Mouse (Mus musculus): ENCODE measurements around the gene Cep170.

Gene Cep170

DNA sequence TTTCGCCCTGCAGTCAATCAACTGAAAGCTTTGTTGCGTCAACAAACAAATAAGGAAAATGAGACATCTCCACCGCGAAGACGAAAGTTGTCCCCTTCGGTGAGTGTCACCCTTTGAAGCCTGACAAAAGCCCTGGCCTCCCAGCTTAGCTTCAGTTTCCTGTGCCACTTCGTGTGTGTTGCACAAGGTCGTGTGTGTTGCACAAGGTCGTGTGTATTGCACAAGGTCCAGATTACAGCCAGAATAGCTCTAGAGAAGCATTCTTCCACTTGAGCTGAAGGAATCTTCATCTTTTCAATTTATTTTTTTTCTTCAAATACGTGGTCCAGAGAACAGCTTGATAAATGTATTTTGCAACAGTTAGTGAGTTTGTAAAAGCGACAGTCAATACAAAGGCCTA, 12.3 kb upstream of the Cep170 start:
- no peak for DNase-seq (ENCODE audit: extremely low spot score, low read depth, low spot score)

- no peak for DNase-seq (ENCODE audit: extremely low spot score, low read depth, low spot score)
These were observed 11.2 kb upstream of the Cep170 start for GRCm38 (mm10) chr1:176825084-176825483.

DNA sequence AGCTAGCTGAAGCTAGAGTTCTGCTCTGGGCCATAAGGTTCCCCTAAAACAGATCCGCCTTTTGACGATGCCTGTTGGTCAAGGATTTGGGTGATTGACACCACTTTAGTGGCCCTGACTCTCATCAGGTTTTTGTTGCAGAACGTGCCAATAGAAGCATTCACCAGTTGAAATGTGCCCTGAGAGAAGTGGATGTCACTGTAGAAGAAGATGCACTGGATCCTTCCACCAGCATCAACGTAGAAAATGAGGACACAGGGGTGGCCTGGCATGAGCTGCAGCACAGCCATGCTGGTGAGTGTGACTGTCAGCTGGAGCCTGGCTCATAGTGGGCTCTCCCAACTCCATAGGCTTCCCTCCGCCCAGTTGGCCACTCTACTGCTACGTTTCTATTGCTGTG, 10.7 kb upstream of the Cep170 start:
- no peak for DNase-seq (ENCODE audit: extremely low spot score, low read depth, low spot score)

- no peak for DNase-seq (ENCODE audit: extremely low spot score, low read depth, low spot score)
These were observed 10.0 kb upstream of the Cep170 start for GRCm38 (mm10) chr1:176823889-176824288.

DNA sequence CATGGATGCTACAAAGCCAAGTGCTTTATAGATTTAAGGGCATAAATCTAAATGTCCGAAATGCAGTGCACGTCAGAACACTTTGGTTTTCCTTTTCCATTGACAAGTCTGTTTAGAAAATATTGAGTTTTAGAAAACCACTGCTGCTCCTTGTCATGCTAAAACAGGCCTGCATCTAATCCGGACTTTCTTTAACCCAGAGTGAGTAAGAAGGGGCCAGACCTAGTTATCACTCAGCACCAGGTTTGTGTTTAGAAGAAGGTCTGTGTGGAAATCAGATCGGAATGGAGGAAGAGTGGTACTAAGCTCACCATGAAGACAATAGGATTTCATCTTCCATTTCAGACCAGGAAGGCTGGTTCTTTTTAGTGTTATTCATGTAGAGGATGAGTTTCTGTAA, 9.1 kb upstream of the Cep170 start:
- no peak for DNase-seq (ENCODE audit: extremely low spot score, low read depth, low spot score)

DNA sequence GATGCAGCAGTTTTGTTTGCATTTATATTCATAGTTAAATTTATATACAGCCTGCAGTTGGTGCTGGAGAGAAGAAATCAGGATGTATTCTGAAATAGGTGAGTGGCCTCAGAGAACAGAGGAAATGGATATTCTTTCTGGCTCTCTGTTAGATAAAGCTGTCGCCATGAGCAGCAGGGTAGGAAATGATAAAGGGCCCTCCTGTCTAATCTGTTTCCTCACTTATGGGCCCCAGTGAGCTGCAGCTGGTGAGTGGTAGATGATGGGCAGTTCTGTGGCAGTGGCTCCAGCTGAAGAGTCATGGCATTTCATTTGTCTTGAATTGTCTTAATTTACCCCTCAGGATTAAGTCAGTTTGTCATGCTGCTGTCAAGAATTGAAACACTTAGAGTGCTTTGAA, 8.1 kb upstream of the Cep170 start:
- no peak for DNase-seq (ENCODE audit: extremely low spot score, low read depth, low spot score)

DNA sequence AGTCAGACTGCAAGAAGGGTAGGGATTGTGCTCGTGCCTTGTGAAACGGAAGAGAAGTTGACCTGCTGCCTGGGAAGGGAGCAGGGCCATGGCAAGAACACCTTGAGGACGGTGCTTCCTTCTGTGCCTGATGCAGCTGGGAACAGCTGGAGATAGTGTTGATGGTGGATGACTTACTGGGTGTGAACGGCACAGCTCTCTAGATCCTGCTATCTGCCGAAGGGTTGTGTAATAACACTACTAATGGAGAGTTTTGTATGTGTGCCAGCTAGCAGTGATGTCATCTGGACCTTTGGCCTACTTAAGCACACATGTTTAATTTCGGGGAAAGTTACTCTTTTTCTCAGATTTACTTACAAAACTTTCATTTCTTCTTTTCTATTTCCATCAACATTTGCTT, 4.9 kb upstream of the Cep170 start:
- no peak for DNase-seq (ENCODE audit: extremely low spot score, low read depth, low spot score)

DNA sequence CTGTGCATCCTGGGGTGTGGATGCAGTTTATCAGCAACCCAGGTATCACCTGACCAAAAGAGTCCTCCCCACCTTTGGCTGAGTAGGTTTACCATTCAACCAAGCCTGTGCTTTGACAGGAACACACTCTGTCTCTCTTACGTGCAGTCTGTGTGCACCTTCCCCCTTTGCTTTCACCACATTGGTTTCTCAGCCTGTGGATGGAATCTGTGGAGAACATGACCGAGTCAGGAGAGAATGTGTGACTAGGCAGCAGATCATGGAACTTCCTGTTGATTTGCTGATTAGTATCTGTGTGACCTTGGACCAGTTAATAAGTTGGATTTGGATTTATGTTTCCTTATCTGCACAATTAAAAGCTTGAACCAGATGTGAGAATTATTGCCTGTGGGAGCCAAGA, 4.3 kb upstream of the Cep170 start:
- DNase-seq (ENCODE audit: extremely low spot score, low read depth, low spot score) = no peak

DNA sequence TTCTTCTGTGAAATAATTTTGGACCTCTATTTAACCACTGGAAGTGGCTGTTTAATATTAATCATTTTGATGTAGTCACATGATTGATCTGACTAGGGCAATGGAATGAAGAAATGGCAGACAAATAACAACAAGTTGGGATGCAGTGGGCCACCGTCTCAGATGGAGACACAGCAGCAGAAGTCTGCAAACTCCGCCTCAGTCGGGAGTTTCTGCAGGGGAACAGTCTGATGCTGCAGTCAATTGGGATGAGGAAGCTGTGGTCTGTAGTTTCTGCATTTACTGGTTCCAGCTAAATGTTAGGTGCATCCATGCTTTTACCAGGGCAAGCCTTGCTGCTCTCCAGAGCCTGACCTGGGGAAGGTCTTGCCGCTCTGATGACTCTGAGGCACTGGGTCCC, 2.9 kb upstream of the Cep170 start:
- no peak for DNase-seq (ENCODE audit: extremely low spot score, low read depth, low spot score)

DNA sequence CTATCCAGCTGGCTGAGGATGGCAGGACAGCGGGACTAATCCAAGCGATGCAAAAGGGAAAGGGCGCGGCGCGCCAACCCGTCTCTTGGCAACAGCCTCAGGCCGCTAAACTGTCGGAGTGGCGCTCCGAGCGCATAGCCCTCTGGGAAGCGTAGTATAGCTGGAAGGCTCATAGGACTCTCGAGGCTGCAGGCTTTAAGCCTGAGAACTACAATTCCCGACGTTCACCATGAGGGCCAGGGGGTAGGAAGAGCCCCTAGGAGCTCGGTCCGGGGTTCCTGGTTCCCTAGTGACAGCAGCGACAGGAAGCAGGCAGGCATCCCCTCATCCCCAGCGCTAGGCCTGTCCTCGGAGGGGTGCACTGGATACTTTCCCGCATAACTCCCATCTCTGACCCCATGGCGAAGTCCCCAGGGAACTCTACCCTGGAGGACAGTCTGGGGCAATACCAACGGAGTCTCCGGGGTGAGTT, 760 bp upstream of the Cep170 start, which contains the start of gene Sdccag8:
Gene Sdccag8 (plus strand): TSS at position 70 of the 472 bp plus-strand sequence.
- DNase-seq (ENCODE audit: extremely low spot score, low read depth, low spot score) = peak; percentile 86

DNA sequence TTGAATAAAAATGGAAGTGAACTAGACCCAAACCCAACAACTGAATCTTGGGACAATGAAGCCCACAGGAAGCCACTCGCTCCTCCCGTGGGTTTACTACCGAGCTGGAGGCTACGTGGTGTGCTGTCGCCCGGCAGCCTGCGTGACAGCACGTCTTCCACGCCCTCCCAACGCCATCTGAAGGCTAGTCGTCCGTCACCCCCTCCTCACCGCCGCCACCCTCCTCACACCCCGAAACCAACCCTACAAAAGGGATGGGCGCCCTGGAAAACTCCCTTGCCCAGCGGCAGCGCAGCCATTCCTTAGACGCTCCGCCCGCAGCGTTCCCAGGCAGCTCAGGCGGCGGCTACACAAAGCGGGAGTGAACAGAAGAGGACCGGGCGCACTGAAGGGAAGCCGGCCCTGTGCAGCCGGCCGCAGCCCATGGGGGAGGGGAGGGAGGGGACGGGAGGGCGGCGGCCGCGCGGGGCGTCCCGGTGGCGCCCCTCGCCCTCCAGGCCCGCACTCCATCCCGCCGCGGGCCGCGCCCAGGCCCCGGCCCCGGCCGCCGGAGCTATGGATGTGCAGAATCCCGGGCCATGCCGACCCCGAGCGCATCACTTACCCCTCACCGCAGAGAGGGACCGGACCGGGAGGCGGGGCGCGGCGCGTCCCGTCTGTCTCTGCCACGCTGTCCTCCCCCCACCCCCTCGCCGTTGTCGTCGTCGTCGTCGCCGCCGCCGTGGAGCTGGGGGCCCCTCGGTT, 403 bp downstream of the Cep170 start:
- DNase-seq (ENCODE audit: extremely low spot score, low read depth, low spot score) = no peak

- no peak for DNase-seq (ENCODE audit: extremely low spot score, low read depth, low spot score)
These were observed 1.2 kb downstream of the Cep170 start for GRCm38 (mm10) chr1:176812491-176813291.

DNA sequence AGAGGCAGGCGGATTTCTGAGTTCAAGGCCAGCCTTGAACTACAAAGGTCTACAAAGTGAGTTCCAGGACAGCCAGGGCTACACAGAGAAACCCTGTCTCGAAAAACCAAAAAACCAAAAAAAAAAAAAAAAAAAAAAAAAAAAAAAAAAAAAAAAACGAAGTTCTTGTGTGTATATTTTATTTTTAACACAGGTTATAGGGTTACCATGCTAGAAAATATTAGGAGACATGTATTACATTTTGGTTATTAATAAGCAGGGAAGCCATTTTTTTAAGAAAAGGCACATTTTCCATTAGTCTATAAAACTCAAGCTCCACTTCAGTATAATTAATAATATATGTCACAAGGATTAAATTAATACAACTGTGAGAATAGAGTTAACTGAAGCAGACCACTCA, 2.0 kb downstream of the Cep170 start:
- DNase-seq (ENCODE audit: extremely low spot score, low read depth, low spot score) = no peak

DNA sequence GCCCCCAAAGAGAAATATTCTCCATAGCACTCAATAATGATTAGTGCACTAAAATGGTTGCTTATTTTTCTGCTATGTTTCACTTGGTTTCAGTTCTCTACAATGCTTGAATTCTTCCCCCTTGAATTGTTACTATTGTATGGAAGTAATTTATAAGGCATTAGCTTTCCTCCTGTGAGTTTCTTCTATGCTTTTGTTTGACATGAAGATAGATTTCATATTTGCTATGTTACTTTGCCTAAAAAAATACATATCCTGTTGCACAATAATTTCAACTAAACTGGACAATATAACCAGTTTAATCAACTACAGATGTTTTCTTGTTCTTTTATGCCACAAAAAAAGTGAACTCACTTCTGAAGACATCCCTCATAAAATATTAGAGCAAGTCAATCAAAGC, 3.7 kb downstream of the Cep170 start:
- no peak for DNase-seq (ENCODE audit: extremely low spot score, low read depth, low spot score)

DNA sequence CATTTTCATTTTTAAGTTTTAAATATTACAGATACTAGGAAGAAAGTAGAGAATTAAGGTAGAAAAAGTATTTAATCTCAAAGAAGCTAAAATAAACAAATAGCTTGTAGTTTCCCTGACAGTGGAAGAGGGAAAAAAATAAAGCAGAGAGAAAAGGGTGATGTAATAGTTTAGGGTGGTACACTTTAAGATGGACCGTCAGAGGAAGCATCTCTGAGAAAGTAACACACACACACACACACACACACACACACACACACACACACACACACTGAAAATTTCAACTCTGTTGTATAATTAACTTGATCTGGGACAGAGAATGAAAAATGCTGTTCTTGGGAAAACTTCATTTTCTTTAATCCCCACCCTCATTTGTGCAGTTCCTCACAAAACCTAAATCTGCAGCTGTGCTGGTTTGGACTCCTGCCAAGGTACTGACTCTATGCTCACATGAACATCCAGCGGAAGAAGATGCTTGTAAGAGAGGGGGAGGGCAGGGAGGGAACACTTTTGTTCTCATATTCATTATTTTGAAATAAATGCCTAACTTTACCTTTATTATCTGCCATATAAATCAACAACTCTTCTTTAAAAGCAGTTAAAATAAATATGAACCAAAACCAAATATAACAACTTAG, 13.0 kb downstream of the Cep170 start:
- DNase-seq (ENCODE audit: extremely low spot score, low read depth, low spot score) = no peak

- no peak for DNase-seq (ENCODE audit: extremely low spot score, low read depth, low spot score)
These were observed 15.2 kb downstream of the Cep170 start for GRCm38 (mm10) chr1:176798673-176799072.

GRCm38 (mm10) chr1:176792175-176792574, 21.7 kb downstream of the Cep170 start:
- no peak for DNase-seq (ENCODE audit: extremely low spot score, low read depth, low spot score)

DNA sequence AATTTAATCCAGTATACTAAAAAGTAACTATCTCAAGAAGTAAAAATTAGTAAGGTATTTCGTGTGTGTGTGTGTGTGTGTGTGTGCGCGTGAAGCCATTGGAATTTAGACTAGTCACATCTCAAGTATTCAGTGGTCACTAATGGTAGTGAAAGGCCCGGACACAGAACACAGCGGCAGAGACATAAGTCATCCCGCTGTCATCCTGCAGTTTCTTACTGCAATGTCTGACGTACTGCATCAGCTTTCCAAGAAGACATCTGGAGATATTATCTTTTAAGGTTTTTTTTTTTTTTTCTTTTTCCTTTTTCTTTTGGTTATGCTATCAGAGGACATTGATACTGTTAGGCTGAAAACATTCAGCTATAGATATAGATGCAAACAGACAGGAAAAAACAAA, 24.5 kb downstream of the Cep170 start:
- no peak for DNase-seq (ENCODE audit: extremely low spot score, low read depth, low spot score)

DNA sequence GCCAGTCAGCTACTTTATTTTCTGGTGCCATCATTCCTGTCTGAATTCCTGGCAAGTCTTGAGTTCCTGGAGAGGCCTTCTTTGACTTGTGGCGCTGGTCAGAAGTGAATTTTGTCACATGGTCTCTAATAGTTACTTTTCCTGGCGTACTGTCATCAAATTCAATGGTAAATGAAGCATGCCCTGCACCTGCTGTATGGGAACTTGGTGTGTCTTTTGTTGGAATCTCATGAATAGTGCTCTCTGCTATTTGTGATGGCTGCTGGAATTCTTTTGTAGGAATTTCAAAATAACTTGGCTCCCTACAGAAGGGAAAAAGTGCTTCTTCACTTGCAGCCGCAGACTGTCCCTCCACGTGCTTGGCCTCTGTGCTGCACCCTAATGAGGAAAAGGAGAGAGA, 39.3 kb downstream of the Cep170 start:
- no peak for DNase-seq (ENCODE audit: extremely low spot score, low read depth, low spot score)

DNA sequence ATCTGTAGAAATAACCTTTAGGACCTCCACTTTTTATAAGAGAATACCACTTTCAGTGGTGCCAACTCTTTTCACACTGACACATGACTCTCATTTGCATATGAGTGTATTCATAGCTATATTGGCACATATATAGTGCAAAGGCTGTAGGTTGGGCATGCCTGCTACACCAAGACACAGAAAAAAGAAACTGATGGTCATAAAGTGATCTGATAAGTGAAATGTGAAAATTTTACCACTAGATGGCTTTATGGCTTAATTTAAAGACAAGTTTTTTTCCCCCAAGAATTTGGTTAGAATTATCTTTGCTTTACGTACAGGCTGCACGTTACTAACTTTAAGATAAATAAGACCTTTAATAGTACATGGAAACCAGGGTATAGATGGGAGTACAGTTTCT, 51.6 kb downstream of the Cep170 start:
- DNase-seq (ENCODE audit: extremely low spot score, low read depth, low spot score) = no peak

DNA sequence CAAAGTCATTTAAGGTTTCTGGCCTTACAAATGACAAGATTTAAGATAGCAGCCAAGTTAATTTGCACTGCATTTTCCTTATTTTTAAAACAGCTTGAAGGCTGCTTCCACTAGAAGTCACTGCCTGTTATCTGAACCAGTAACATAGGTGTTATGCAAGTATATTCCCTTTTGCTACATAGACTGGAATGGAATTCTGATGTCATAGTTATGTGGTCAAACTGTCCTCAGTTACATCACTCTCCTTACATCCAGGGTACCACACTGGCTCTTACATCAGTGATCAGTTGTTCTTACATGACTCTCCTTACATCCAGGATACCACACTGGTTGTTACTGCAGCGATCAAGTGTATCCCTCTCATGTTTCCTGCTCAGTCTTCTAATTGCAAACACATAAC, 53.2 kb downstream of the Cep170 start:
- no peak for DNase-seq (ENCODE audit: extremely low spot score, low read depth, low spot score)

- DNase-seq (ENCODE audit: extremely low spot score, low read depth, low spot score) = no peak
These were observed 58.3 kb downstream of the Cep170 start for GRCm38 (mm10) chr1:176755586-176755985.
